Mouse (Mus musculus): ENCODE measurements around the gene Acy3. TPM values are rescaled to one million over a fixed set of nuclear protein-coding genes. Genes with fewer than 3 reads are reported as not detected.

Gene Acy3
- polyA plus RNA-seq, 1 experiment = not detected

GRCm38 (mm10) chr19:3988066-3988465, 1.7 kb downstream of the Acy3 start:
- Histone ChIP-seq H3K4me3 (ENCODE audit: insufficient read depth, low read depth, low read length) (no peak overlapping the region), H3K27ac (ENCODE audit: insufficient read depth, low read depth, low read length) (no peak overlapping the region), H3K4me1 (ENCODE audit: control insufficient read depth, insufficient read depth, low read length) (peaks cover 16% of the 10 kb centered on the region)
- TF ChIP-seq POLR2A (IDR thresholded peaks at IDR 0.05; ENCODE audit: insufficient read depth, low read depth, low read length) (no peak), CTCF (IDR thresholded peaks at IDR 0.05; ENCODE audit: insufficient read depth, low read depth, low read length) (no peak)
- WGBS = 92% methylated on average over 14 of the region's 14 CpGs

- Histone ChIP-seq H3K27ac (ENCODE audit: insufficient read depth, low read depth, low read length) (no peak overlapping the region), H3K4me3 (ENCODE audit: insufficient read depth, low read depth, low read length) (no peak overlapping the region), H3K4me1 (ENCODE audit: control insufficient read depth, insufficient read depth, low read length) (peaks cover 16% of the 10 kb centered on the region)
- 87% methylated on average over 4 of the region's 4 CpGs for WGBS
- TF ChIP-seq POLR2A (IDR thresholded peaks at IDR 0.05; ENCODE audit: insufficient read depth, low read depth, low read length) = no peak
- no peak for TF ChIP-seq CTCF (IDR thresholded peaks at IDR 0.05; ENCODE audit: insufficient read depth, low read depth, low read length)
These were observed 2.4 kb downstream of the Acy3 start for GRCm38 (mm10) chr19:3988750-3989149.

- peaks cover 10% of the 10 kb centered on the region for H3K4me1 ChIP-seq (ENCODE audit: control insufficient read depth, insufficient read depth, low read length)
- H3K27ac ChIP-seq (ENCODE audit: insufficient read depth, low read depth, low read length) = no peak overlapping the region
- H3K4me3 ChIP-seq (ENCODE audit: insufficient read depth, low read depth, low read length) = no peak overlapping the region
- 76% methylated on average over 6 of the region's 6 CpGs for WGBS
- TF ChIP-seq POLR2A (IDR thresholded peaks at IDR 0.05; ENCODE audit: insufficient read depth, low read depth, low read length) = no peak
- TF ChIP-seq CTCF (IDR thresholded peaks at IDR 0.05; ENCODE audit: insufficient read depth, low read depth, low read length) = no peak
These were observed 4.4 kb downstream of the Acy3 start for GRCm38 (mm10) chr19:3990804-3991203.

- 96% methylated on average over 3 of the region's 3 CpGs for WGBS
- Histone ChIP-seq H3K4me3 (ENCODE audit: insufficient read depth, low read depth, low read length) (no peak overlapping the region), H3K4me1 (ENCODE audit: control insufficient read depth, insufficient read depth, low read length) (peaks cover 3% of the 10 kb centered on the region; the same call in 1 of the 2 replicates), H3K27ac (ENCODE audit: insufficient read depth, low read depth, low read length) (no peak overlapping the region)
- TF ChIP-seq POLR2A (IDR thresholded peaks at IDR 0.05; ENCODE audit: insufficient read depth, low read depth, low read length) (no peak), CTCF (IDR thresholded peaks at IDR 0.05; ENCODE audit: insufficient read depth, low read depth, low read length) (no peak)
These were observed 5.2 kb downstream of the Acy3 start for GRCm38 (mm10) chr19:3991562-3991961.

- Histone ChIP-seq H3K4me3 (ENCODE audit: insufficient read depth, low read depth, low read length) (no peak overlapping the region), H3K4me1 (ENCODE audit: control insufficient read depth, insufficient read depth, low read length) (no peaks in the 10 kb centered on the region; the same call in 1 of the 2 replicates), H3K27ac (ENCODE audit: insufficient read depth, low read depth, low read length) (no peak overlapping the region)
- WGBS = 82% methylated on average over 3 of the region's 3 CpGs
- no peak for TF ChIP-seq CTCF (IDR thresholded peaks at IDR 0.05; ENCODE audit: insufficient read depth, low read depth, low read length)
- TF ChIP-seq POLR2A (IDR thresholded peaks at IDR 0.05; ENCODE audit: insufficient read depth, low read depth, low read length) = no peak
These were observed 5.6 kb downstream of the Acy3 start for GRCm38 (mm10) chr19:3991966-3992365.

- Histone ChIP-seq H3K4me1 (ENCODE audit: control insufficient read depth, insufficient read depth, low read length) (no peaks in the 10 kb centered on the region), H3K4me3 (ENCODE audit: insufficient read depth, low read depth, low read length) (no peak within 1 kb of the TSS), H3K27ac (ENCODE audit: insufficient read depth, low read depth, low read length) (no peak within 1 kb of the TSS)
- WGBS = 64% methylated on average over 5 of the region's 5 CpGs
- TF ChIP-seq CTCF (IDR thresholded peaks at IDR 0.05; ENCODE audit: insufficient read depth, low read depth, low read length) (no peak), POLR2A (IDR thresholded peaks at IDR 0.05; ENCODE audit: insufficient read depth, low read depth, low read length) (no peak)
These were observed 6.0 kb downstream of the Acy3 start, which contains the start of gene Tbx10 for GRCm38 (mm10) chr19:3992416-3992815. TSS of gene Tbx10 (plus strand) at chr19:3992752.

- 71% methylated on average over 6 of the region's 6 CpGs for WGBS
- TF ChIP-seq CTCF (IDR thresholded peaks at IDR 0.05; ENCODE audit: insufficient read depth, low read depth, low read length) (no peak), POLR2A (IDR thresholded peaks at IDR 0.05; ENCODE audit: insufficient read depth, low read depth, low read length) (no peak)
- Histone ChIP-seq H3K27ac (ENCODE audit: insufficient read depth, low read depth, low read length) (no peak overlapping the region), H3K4me3 (ENCODE audit: insufficient read depth, low read depth, low read length) (no peak overlapping the region), H3K4me1 (ENCODE audit: control insufficient read depth, insufficient read depth, low read length) (peaks cover 3% of the 10 kb centered on the region)
These were observed 8.6 kb downstream of the Acy3 start for GRCm38 (mm10) chr19:3994932-3995331.

GRCm38 (mm10) chr19:3995505-3995904, 9.1 kb downstream of the Acy3 start:
- no peak overlapping the region for H3K27ac ChIP-seq (ENCODE audit: insufficient read depth, low read depth, low read length)
- WGBS = 83% methylated on average over 3 of the region's 3 CpGs
- TF ChIP-seq CTCF (IDR thresholded peaks at IDR 0.05; ENCODE audit: insufficient read depth, low read depth, low read length) = no peak
- TF ChIP-seq POLR2A (IDR thresholded peaks at IDR 0.05; ENCODE audit: insufficient read depth, low read depth, low read length) = no peak
- H3K4me3 ChIP-seq (ENCODE audit: insufficient read depth, low read depth, low read length) = no peak overlapping the region
- H3K4me1 ChIP-seq (ENCODE audit: control insufficient read depth, insufficient read depth, low read length) = peaks cover 4% of the 10 kb centered on the region

- WGBS = 79% methylated on average over 7 of the region's 7 CpGs
- Histone ChIP-seq H3K4me1 (ENCODE audit: control insufficient read depth, insufficient read depth, low read length) (peaks cover 8% of the 10 kb centered on the region), H3K27ac (ENCODE audit: insufficient read depth, low read depth, low read length) (no peak overlapping the region), H3K4me3 (ENCODE audit: insufficient read depth, low read depth, low read length) (no peak overlapping the region)
- TF ChIP-seq POLR2A (IDR thresholded peaks at IDR 0.05; ENCODE audit: insufficient read depth, low read depth, low read length) = no peak
These were observed 9.7 kb downstream of the Acy3 start for GRCm38 (mm10) chr19:3996106-3996505.

- 86% methylated on average over 8 of the region's 8 CpGs for WGBS
- Histone ChIP-seq H3K4me1 (ENCODE audit: control insufficient read depth, insufficient read depth, low read length) (peaks cover 12% of the 10 kb centered on the region), H3K27ac (ENCODE audit: insufficient read depth, low read depth, low read length) (no peak overlapping the region), H3K4me3 (ENCODE audit: insufficient read depth, low read depth, low read length) (no peak overlapping the region)
- TF ChIP-seq POLR2A (IDR thresholded peaks at IDR 0.05; ENCODE audit: insufficient read depth, low read depth, low read length) (no peak), CTCF (IDR thresholded peaks at IDR 0.05; ENCODE audit: insufficient read depth, low read depth, low read length) (no peak)
These were observed 10.4 kb downstream of the Acy3 start for GRCm38 (mm10) chr19:3996747-3997146.
